Mouse (Mus musculus): ENCODE results near the gene Slc39a2. TPM values are rescaled to one million over a fixed set of nuclear protein-coding genes. Genes with fewer than 3 reads are reported as not detected.

Gene Slc39a2
- polyA plus RNA-seq, 1 experiment from 2014 or later = 0.31 TPM

- Histone ChIP-seq H3K9me3 (replicated peaks; ENCODE audit: control insufficient read depth, low read length) (no peaks in the 10 kb centered on the region), H3K9ac (ENCODE audit: low read depth, low read length) (no peak overlapping the region), H3K36me3 (ENCODE audit: control insufficient read depth, insufficient read depth, low read length) (no peaks in the 10 kb centered on the region), H3K27ac (ENCODE audit: low read depth, low read length) (no peak overlapping the region), H3K4me3 (ENCODE audit: low read depth, low read length) (no peak overlapping the region), H3K27me3 (ENCODE audit: control insufficient read depth, insufficient read depth, low read length) (no peaks in the 10 kb centered on the region), H3K4me1 (ENCODE audit: control insufficient read depth, insufficient read depth, low read length) (no peaks in the 10 kb centered on the region), H3K4me2 (no peak overlapping the region)
- ATAC-seq (replicated peaks; ENCODE audit: insufficient number of reproducible peaks, low FRiP score, low TSS enrichment) = no peak
- WGBS (ENCODE audit: insufficient replicate concordance) = 70% methylated on average over 3 of the region's 3 CpGs
Measured at GRCm38 (mm10) chr14:51877517-51877916, 15.2 kb upstream of the Slc39a2 start.

- H3K9ac ChIP-seq (ENCODE audit: low read depth, low read length) = no peak overlapping the region; the same call in 1 of the 2 replicates
- WGBS (ENCODE audit: insufficient replicate concordance) = 0% methylated on average over 4 of the region's 4 CpGs
- peaks cover 8% of the 10 kb centered on the region; the same call in 1 of the 2 replicates for H3K36me3 ChIP-seq (ENCODE audit: control insufficient read depth, insufficient read depth, low read length)
- H3K4me1 ChIP-seq (ENCODE audit: control insufficient read depth, insufficient read depth, low read length) = peaks cover 6% of the 10 kb centered on the region; the same call in 1 of the 2 replicates
- no peaks in the 10 kb centered on the region for H3K9me3 ChIP-seq (replicated peaks; ENCODE audit: control insufficient read depth, low read length)
- no peak overlapping the region for H3K27ac ChIP-seq (ENCODE audit: low read depth, low read length)
- peak overlapping the region; percentile 82 for H3K4me3 ChIP-seq (ENCODE audit: low read depth, low read length)
- no peaks in the 10 kb centered on the region for H3K27me3 ChIP-seq (ENCODE audit: control insufficient read depth, insufficient read depth, low read length)
- peak overlapping the region; percentile 82 for H3K4me2 ChIP-seq
- peak; percentile 38; the same call in 1 of the 2 replicates for ATAC-seq (replicated peaks; ENCODE audit: insufficient number of reproducible peaks, low FRiP score, low TSS enrichment)
Measured at GRCm38 (mm10) chr14:51883527-51884030, 9.1 kb upstream of the Slc39a2 start.

- Histone ChIP-seq H3K4me1 (ENCODE audit: control insufficient read depth, insufficient read depth, low read length) (peaks cover 6% of the 10 kb centered on the region; the same call in 1 of the 2 replicates), H3K4me3 (ENCODE audit: low read depth, low read length) (peak overlapping the region; percentile 82), H3K4me2 (peak overlapping the region; percentile 82), H3K36me3 (ENCODE audit: control insufficient read depth, insufficient read depth, low read length) (peaks cover 8% of the 10 kb centered on the region; the same call in 1 of the 2 replicates), H3K27me3 (ENCODE audit: control insufficient read depth, insufficient read depth, low read length) (no peaks in the 10 kb centered on the region), H3K9ac (ENCODE audit: low read depth, low read length) (peak overlapping the region; percentile 68), H3K27ac (ENCODE audit: low read depth, low read length) (peak overlapping the region; percentile 70), H3K9me3 (replicated peaks; ENCODE audit: control insufficient read depth, low read length) (no peaks in the 10 kb centered on the region)
- ATAC-seq (replicated peaks; ENCODE audit: insufficient number of reproducible peaks, low FRiP score, low TSS enrichment) = no peak; the same call in 1 of the 2 replicates
- WGBS (ENCODE audit: insufficient replicate concordance) = 2% methylated on average over 14 of the region's 14 CpGs
Measured at GRCm38 (mm10) chr14:51884031-51884544, 8.6 kb upstream of the Slc39a2 start.

GRCm38 (mm10) chr14:51884598-51885331 is 7.9 kb upstream of the Slc39a2 start, which contains the start of gene Mettl17:
TSS of gene Mettl17 (plus strand) at chr14:51884842.
- H3K36me3 ChIP-seq (ENCODE audit: control insufficient read depth, insufficient read depth, low read length) = peaks cover 11% of the 10 kb centered on the region
- ATAC-seq (replicated peaks; ENCODE audit: insufficient number of reproducible peaks, low FRiP score, low TSS enrichment) = peak; percentile 96
- no peaks in the 10 kb centered on the region for H3K9me3 ChIP-seq (replicated peaks; ENCODE audit: control insufficient read depth, low read length)
- peaks cover 6% of the 10 kb centered on the region; the same call in 1 of the 2 replicates for H3K4me1 ChIP-seq (ENCODE audit: control insufficient read depth, insufficient read depth, low read length)
- peak within 1 kb of the TSS; percentile 82 for H3K4me2 ChIP-seq
- H3K9ac ChIP-seq (ENCODE audit: low read depth, low read length) = peak within 1 kb of the TSS; percentile 82
- peak within 1 kb of the TSS; percentile 70 for H3K27ac ChIP-seq (ENCODE audit: low read depth, low read length)
- H3K4me3 ChIP-seq (ENCODE audit: low read depth, low read length) = peak within 1 kb of the TSS; percentile 82
- under 1% methylated on average over 43 of the region's 43 CpGs for WGBS (ENCODE audit: insufficient replicate concordance)
- no peaks in the 10 kb centered on the region for H3K27me3 ChIP-seq (ENCODE audit: control insufficient read depth, insufficient read depth, low read length)

- H3K4me1 ChIP-seq (ENCODE audit: control insufficient read depth, insufficient read depth, low read length) = peaks cover 6% of the 10 kb centered on the region; the same call in 1 of the 2 replicates
- H3K9ac ChIP-seq (ENCODE audit: low read depth, low read length) = no peak overlapping the region
- no peak overlapping the region for H3K4me3 ChIP-seq (ENCODE audit: low read depth, low read length)
- no peaks in the 10 kb centered on the region for H3K27me3 ChIP-seq (ENCODE audit: control insufficient read depth, insufficient read depth, low read length)
- no peaks in the 10 kb centered on the region for H3K9me3 ChIP-seq (replicated peaks; ENCODE audit: control insufficient read depth, low read length)
- H3K27ac ChIP-seq (ENCODE audit: low read depth, low read length) = no peak overlapping the region
- ATAC-seq (replicated peaks; ENCODE audit: insufficient number of reproducible peaks, low FRiP score, low TSS enrichment) = no peak
- peaks cover 21% of the 10 kb centered on the region for H3K36me3 ChIP-seq (ENCODE audit: control insufficient read depth, insufficient read depth, low read length)
- 63% methylated on average over 6 of the region's 6 CpGs for whole genome bisulfite sequencing (ENCODE audit: insufficient replicate concordance)
- peak overlapping the region; percentile 82; the same call in 1 of the 2 replicates for H3K4me2 ChIP-seq
Measured at GRCm38 (mm10) chr14:51886051-51886450, 6.6 kb upstream of the Slc39a2 start.

DNA sequence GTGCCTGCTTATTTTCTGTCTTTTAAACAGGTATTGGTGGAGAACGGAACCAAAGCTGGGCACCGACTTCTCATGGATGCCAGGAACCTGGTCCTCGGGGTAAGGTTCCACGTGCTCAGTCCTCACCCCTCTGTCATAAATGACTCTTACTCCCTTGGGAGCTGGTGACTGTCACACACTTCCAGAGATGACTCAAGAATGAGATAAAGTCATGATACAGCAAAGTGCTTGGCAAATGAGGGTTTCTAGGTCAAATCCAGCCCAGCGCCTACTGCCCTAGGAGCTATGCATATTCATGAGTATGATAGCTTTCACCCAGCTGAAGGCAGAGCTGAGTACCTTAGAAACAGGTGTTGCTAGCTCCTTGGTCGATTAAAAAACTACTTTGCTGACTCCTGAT is 2.9 kb upstream of the Slc39a2 start:
- Histone ChIP-seq H3K9me3 (replicated peaks; ENCODE audit: control insufficient read depth, low read length) (no peaks in the 10 kb centered on the region), H3K27ac (ENCODE audit: low read depth, low read length) (no peak overlapping the region), H3K36me3 (ENCODE audit: control insufficient read depth, insufficient read depth, low read length) (peaks cover 29% of the 10 kb centered on the region), H3K4me2 (no peak overlapping the region), H3K27me3 (ENCODE audit: control insufficient read depth, insufficient read depth, low read length) (no peaks in the 10 kb centered on the region), H3K9ac (ENCODE audit: low read depth, low read length) (no peak overlapping the region), H3K4me3 (ENCODE audit: low read depth, low read length) (no peak overlapping the region), H3K4me1 (ENCODE audit: control insufficient read depth, insufficient read depth, low read length) (peaks cover 21% of the 10 kb centered on the region)
- 84% methylated on average over 6 of the region's 6 CpGs for WGBS (ENCODE audit: insufficient replicate concordance)
- ATAC-seq (replicated peaks; ENCODE audit: insufficient number of reproducible peaks, low FRiP score, low TSS enrichment) = no peak

- H3K4me3 ChIP-seq (ENCODE audit: low read depth, low read length) = no peak overlapping the region
- H3K4me2 ChIP-seq = no peak overlapping the region
- H3K9ac ChIP-seq (ENCODE audit: low read depth, low read length) = no peak overlapping the region
- peaks cover 25% of the 10 kb centered on the region for H3K36me3 ChIP-seq (ENCODE audit: control insufficient read depth, insufficient read depth, low read length)
- H3K27ac ChIP-seq (ENCODE audit: low read depth, low read length) = no peak overlapping the region
- no peaks in the 10 kb centered on the region for H3K27me3 ChIP-seq (ENCODE audit: control insufficient read depth, insufficient read depth, low read length)
- H3K9me3 ChIP-seq (replicated peaks; ENCODE audit: control insufficient read depth, low read length) = no peaks in the 10 kb centered on the region
- 25% methylated on average over 10 of the region's 10 CpGs for WGBS (ENCODE audit: insufficient replicate concordance)
- no peak; the same call in 1 of the 2 replicates for ATAC-seq (replicated peaks; ENCODE audit: insufficient number of reproducible peaks, low FRiP score, low TSS enrichment)
- H3K4me1 ChIP-seq (ENCODE audit: control insufficient read depth, insufficient read depth, low read length) = peaks cover 16% of the 10 kb centered on the region
Measured at GRCm38 (mm10) chr14:51893094-51893794, 555 bp downstream of the Slc39a2 start.

GRCm38 (mm10) chr14:51893809-51894208 is 1.1 kb downstream of the Slc39a2 start:
- Histone ChIP-seq H3K9me3 (replicated peaks; ENCODE audit: control insufficient read depth, low read length) (no peaks in the 10 kb centered on the region), H3K4me2 (no peak overlapping the region), H3K27ac (ENCODE audit: low read depth, low read length) (no peak overlapping the region), H3K9ac (ENCODE audit: low read depth, low read length) (no peak overlapping the region), H3K4me1 (ENCODE audit: control insufficient read depth, insufficient read depth, low read length) (peaks cover 16% of the 10 kb centered on the region), H3K36me3 (ENCODE audit: control insufficient read depth, insufficient read depth, low read length) (peaks cover 25% of the 10 kb centered on the region), H3K27me3 (ENCODE audit: control insufficient read depth, insufficient read depth, low read length) (no peaks in the 10 kb centered on the region), H3K4me3 (ENCODE audit: low read depth, low read length) (no peak overlapping the region)
- no peak for ATAC-seq (replicated peaks; ENCODE audit: insufficient number of reproducible peaks, low FRiP score, low TSS enrichment)
- WGBS (ENCODE audit: insufficient replicate concordance) = 24% methylated on average over 3 of the region's 3 CpGs

Measured in heart, embryonic 11.5 days (tissue).